Mouse (Mus musculus): ENCODE results near the gene Zbtb41. TPM values are rescaled to one million over a fixed set of nuclear protein-coding genes. Genes with fewer than 3 reads are reported as not detected.
"Not testable (repeated sequence)": the region's sequence is repeated elsewhere in the genome, so short reads cannot be mapped to it uniquely, and the experiment has no call there.

Zbtb41 gene
- 5.3 and 5.9 TPM in 2 replicates for polyA plus RNA-seq (2016; fragmentation: Nextera tagmentation; extraction: Ambion mirVana)

GRCm38 (mm10) chr1:139421875-139422791, at the start of gene Zbtb41:
Gene Zbtb41, plus strand, starts transcription at chr1:139422288.
- peaks cover 11% of the 10 kb centered on the region for H3K36me3 ChIP-seq
- H3K4me2 ChIP-seq, result peak within 1 kb of the TSS; percentile 85
- H3K27me3 ChIP-seq (replicated peaks), result no peaks in the 10 kb centered on the region
- peaks cover 39% of the 10 kb centered on the region for H3K4me1 ChIP-seq
- H3K4me3 ChIP-seq, result peak within 1 kb of the TSS; percentile 87
- 2% methylated on average over 65 of the region's 88 CpGs for WGBS (ENCODE audit: insufficient replicate concordance)
- H3K9me3 ChIP-seq (replicated peaks), result no peaks in the 10 kb centered on the region
- H3K27ac ChIP-seq, result peak within 1 kb of the TSS; percentile 86
- peak within 1 kb of the TSS; percentile 94 for H3K9ac ChIP-seq
- peak; percentile 96 for ATAC-seq

- Histone ChIP-seq H3K27ac (no peak overlapping the region), H3K4me3 (no peak overlapping the region), H3K27me3 (replicated peaks) (no peaks in the 10 kb centered on the region), H3K36me3 (no peaks in the 10 kb centered on the region), H3K4me1 (no peaks in the 10 kb centered on the region), H3K9ac (no peak overlapping the region), H3K4me2 (no peak overlapping the region), H3K9me3 (replicated peaks) (no peaks in the 10 kb centered on the region)
- WGBS (ENCODE audit: insufficient replicate concordance), result 45% methylated on average over 6 of the region's 6 CpGs
- ATAC-seq, result no peak
These were observed 46.2 kb upstream of the Zbtb41 start for GRCm38 (mm10) chr1:139375900-139376299.

GRCm38 (mm10) chr1:139376638-139377286, 45.3 kb upstream of the Zbtb41 start, which contains the start of gene Crb1:
Gene Crb1, minus strand, starts transcription at chr1:139377100.
- no peaks in the 10 kb centered on the region for H3K4me1 ChIP-seq
- H3K9me3 ChIP-seq (replicated peaks), result no peaks in the 10 kb centered on the region
- no peaks in the 10 kb centered on the region for H3K27me3 ChIP-seq (replicated peaks)
- no peak within 1 kb of the TSS for H3K4me2 ChIP-seq
- no peaks in the 10 kb centered on the region for H3K36me3 ChIP-seq
- no peak within 1 kb of the TSS for H3K9ac ChIP-seq
- H3K27ac ChIP-seq, result no peak within 1 kb of the TSS
- 19% methylated on average over 5 of the region's 5 CpGs for WGBS (ENCODE audit: insufficient replicate concordance)
- no peak for ATAC-seq
- no peak within 1 kb of the TSS for H3K4me3 ChIP-seq

- Histone ChIP-seq H3K36me3 (no peaks in the 10 kb centered on the region), H3K9ac (no peak overlapping the region), H3K4me3 (no peak overlapping the region), H3K27me3 (replicated peaks) (no peaks in the 10 kb centered on the region), H3K4me1 (no peaks in the 10 kb centered on the region), H3K27ac (no peak overlapping the region), H3K4me2 (no peak overlapping the region), H3K9me3 (replicated peaks) (no peaks in the 10 kb centered on the region)
- peak; percentile 60 for ATAC-seq
- 24% methylated on average over 11 of the region's 11 CpGs for WGBS (ENCODE audit: insufficient replicate concordance)
These were observed 43.0 kb upstream of the Zbtb41 start for GRCm38 (mm10) chr1:139378861-139379620.

GRCm38 (mm10) chr1:139379621-139379984, 42.5 kb upstream of the Zbtb41 start:
- peak; percentile 13; the same call in 1 of the 2 replicates for ATAC-seq
- H3K4me3 ChIP-seq, result no peak overlapping the region

GRCm38 (mm10) chr1:139391747-139392146, 30.3 kb upstream of the Zbtb41 start:
- H3K27me3 ChIP-seq (replicated peaks), result no peaks in the 10 kb centered on the region

More at GRCm38 (mm10) chr1:139379621-139379984, 42.5 kb upstream of the Zbtb41 start:
- Histone ChIP-seq H3K4me2 (no peak overlapping the region), H3K36me3 (no peaks in the 10 kb centered on the region), H3K4me1 (no peaks in the 10 kb centered on the region), H3K27ac (no peak overlapping the region), H3K9ac (no peak overlapping the region), H3K9me3 (replicated peaks) (no peaks in the 10 kb centered on the region), H3K27me3 (replicated peaks) (no peaks in the 10 kb centered on the region)
- 18% methylated on average over 4 of the region's 4 CpGs for WGBS (ENCODE audit: insufficient replicate concordance)

GRCm38 (mm10) chr1:139396589-139396988, 25.5 kb upstream of the Zbtb41 start:
- no peak overlapping the region for H3K4me3 ChIP-seq
- no peaks in the 10 kb centered on the region for H3K27me3 ChIP-seq (replicated peaks)
- no peak for ATAC-seq
- H3K4me2 ChIP-seq, result no peak overlapping the region
- 21% methylated on average over 1 of the region's 1 CpGs for WGBS (ENCODE audit: insufficient replicate concordance)
- no peak overlapping the region for H3K9ac ChIP-seq
- no peaks in the 10 kb centered on the region for H3K9me3 ChIP-seq (replicated peaks)
- no peak overlapping the region for H3K27ac ChIP-seq
- H3K36me3 ChIP-seq, result no peaks in the 10 kb centered on the region
- H3K4me1 ChIP-seq, result no peaks in the 10 kb centered on the region

More at GRCm38 (mm10) chr1:139391747-139392146, 30.3 kb upstream of the Zbtb41 start:
- no peak overlapping the region for H3K27ac ChIP-seq
- H3K9me3 ChIP-seq (replicated peaks), result no peaks in the 10 kb centered on the region
- ATAC-seq, result no peak
- no peaks in the 10 kb centered on the region for H3K4me1 ChIP-seq
- H3K9ac ChIP-seq, result no peak overlapping the region
- H3K4me3 ChIP-seq, result no peak overlapping the region
- WGBS (ENCODE audit: insufficient replicate concordance), result 38% methylated on average over 2 of the region's 2 CpGs
- no peak overlapping the region for H3K4me2 ChIP-seq
- no peaks in the 10 kb centered on the region for H3K36me3 ChIP-seq

GRCm38 (mm10) chr1:139405766-139406165, 16.3 kb upstream of the Zbtb41 start:
- no peaks in the 10 kb centered on the region for H3K4me1 ChIP-seq
- H3K36me3 ChIP-seq, result no peaks in the 10 kb centered on the region
- no peaks in the 10 kb centered on the region for H3K27me3 ChIP-seq (replicated peaks)
- H3K4me2 ChIP-seq, result no peak overlapping the region
- no peak for ATAC-seq
- H3K4me3 ChIP-seq, result no peak overlapping the region
- no peak overlapping the region for H3K27ac ChIP-seq
- peaks cover 6% of the 10 kb centered on the region; the same call in 1 of the 2 replicates for H3K9me3 ChIP-seq (replicated peaks)
- H3K9ac ChIP-seq, result no peak overlapping the region

GRCm38 (mm10) chr1:139407701-139408100, 14.4 kb upstream of the Zbtb41 start:
- H3K27me3 ChIP-seq (replicated peaks), result no peaks in the 10 kb centered on the region
- H3K4me3 ChIP-seq, result no peak overlapping the region
- H3K9ac ChIP-seq, result no peak overlapping the region
- no peak for ATAC-seq
- no peaks in the 10 kb centered on the region for H3K4me1 ChIP-seq
- no peaks in the 10 kb centered on the region for H3K36me3 ChIP-seq
- 43% methylated on average over 5 of the region's 5 CpGs for WGBS (ENCODE audit: insufficient replicate concordance)
- H3K9me3 ChIP-seq (replicated peaks), result peaks cover 7% of the 10 kb centered on the region; the same call in 1 of the 2 replicates
- no peak overlapping the region for H3K4me2 ChIP-seq
- no peak overlapping the region for H3K27ac ChIP-seq

GRCm38 (mm10) chr1:139412365-139412764, 9.7 kb upstream of the Zbtb41 start:
- H3K9me3 ChIP-seq (replicated peaks); H3K4me3 ChIP-seq; H3K4me1 ChIP-seq; H3K27me3 ChIP-seq (replicated peaks); H3K9ac ChIP-seq; H3K36me3 ChIP-seq; ATAC-seq; H3K27ac ChIP-seq; H3K4me2 ChIP-seq: not testable (repeated sequence)
- 74% methylated on average over 2 of the region's 2 CpGs for WGBS (ENCODE audit: insufficient replicate concordance)

- Histone ChIP-seq H3K4me3 (no peak overlapping the region), H3K9me3 (replicated peaks) (peaks cover 7% of the 10 kb centered on the region; the same call in 1 of the 2 replicates), H3K4me1 (no peaks in the 10 kb centered on the region), H3K4me2 (no peak overlapping the region), H3K27me3 (replicated peaks) (no peaks in the 10 kb centered on the region), H3K27ac (no peak overlapping the region), H3K36me3 (no peaks in the 10 kb centered on the region), H3K9ac (no peak overlapping the region)
- ATAC-seq, result no peak
- 34% methylated on average over 3 of the region's 3 CpGs for WGBS (ENCODE audit: insufficient replicate concordance)
These were observed 8.6 kb upstream of the Zbtb41 start for GRCm38 (mm10) chr1:139413465-139413864.

All from liver, embryonic 12.5 days (tissue).